Mouse (Mus musculus) lung, embryonic 14.5 days (tissue): ENCODE results near the gene Gm19684. TPM values are rescaled to one million over a fixed set of nuclear protein-coding genes. Genes with fewer than 3 reads are reported as not detected.
"Not testable (repeated sequence)": the region's sequence is repeated elsewhere in the genome, so short reads cannot be mapped to it uniquely, and the experiment has no call there.

Experiments used
- ATAC-seq: fragments of 200-750 bp; cut with Nextera tagmentation; 2 replicates; pipeline ENCODE4 v1.8.0; 2017; ENCODE audit warnings: mild to moderate bottlenecking, moderate TSS enrichment, moderate library complexity; ENCODE audit not compliant: insufficient read depth
- DNase-seq: peaks from one replicate; pipeline ENCODE4 v3.0.0-alpha.2; 2015
- H3K27ac ChIP-seq: fragments of 300-500 bp; sonication (generic); 2 replicates; pipeline ENCODE4 v1.5.1; 2014; ENCODE audit warnings: low read depth, mild to moderate bottlenecking, moderate library complexity
- H3K27me3 ChIP-seq: fragments of 300-500 bp; sonication (generic); 2 replicates; pipeline ENCODE4 v1.6.1; 2014; ENCODE audit warnings: low read length, control low read depth; ENCODE audit not compliant: insufficient read depth
- H3K36me3 ChIP-seq: fragments of 300-500 bp; sonication (generic); 2 replicates; pipeline ENCODE4 v1.6.1; 2014; ENCODE audit warnings: control low read depth; ENCODE audit not compliant: insufficient read depth
- H3K4me1 ChIP-seq: fragments of 300-500 bp; sonication (generic); 2 replicates; pipeline ENCODE4 v1.6.1; 2014; ENCODE audit warnings: antibody characterized with exemption, control low read depth; ENCODE audit not compliant: insufficient read depth
- H3K4me2 ChIP-seq: fragments of 300-500 bp; sonication (generic); 2 replicates; pipeline ENCODE4 v1.6.1; 2014; ENCODE audit warnings: mild to moderate bottlenecking
- H3K4me3 ChIP-seq: fragments of 300-500 bp; sonication (generic); 2 replicates; pipeline ENCODE4 v1.5.1; 2014; ENCODE audit warnings: low read depth, low read length
- H3K9ac ChIP-seq: fragments of 300-500 bp; sonication (generic); 2 replicates; pipeline ENCODE4 v1.6.1; 2014
- H3K9me3 ChIP-seq: fragments of 300-500 bp; sonication (generic); 2 replicates; pipeline ENCODE4 v1.6.1; 2016; ENCODE audit warnings: low read depth, low read length, control low read depth
- CTCF ChIP-seq: IDR thresholded peaks from 2 replicates; pipeline ENCODE4 v1.5.1; 2016; ENCODE audit warnings: antibody characterized with exemption, low read depth
- WGBS: fragments of 180-500 bp; shearing (Covaris S2); extraction: QIAGEN DNeasy Blood & Tissue Kit; methylation state at CpG from one replicate; pipeline ENCODE4 v1.1.7; 2014; 5-methylcytosine and 5-hydroxymethylcytosine counted together
- polyA plus RNA-seq: library from polyadenylated mRNA; unstranded; fragments of >200 nt; fragmentation: Nextera tagmentation; extraction: Ambion mirVana; gene quantifications from 2 replicates; pipeline ENCODE4 v1.2.1, GENCODE M21; 2014

Gene Gm19684
- not detected in 2 replicates for polyA plus RNA-seq

DNA sequence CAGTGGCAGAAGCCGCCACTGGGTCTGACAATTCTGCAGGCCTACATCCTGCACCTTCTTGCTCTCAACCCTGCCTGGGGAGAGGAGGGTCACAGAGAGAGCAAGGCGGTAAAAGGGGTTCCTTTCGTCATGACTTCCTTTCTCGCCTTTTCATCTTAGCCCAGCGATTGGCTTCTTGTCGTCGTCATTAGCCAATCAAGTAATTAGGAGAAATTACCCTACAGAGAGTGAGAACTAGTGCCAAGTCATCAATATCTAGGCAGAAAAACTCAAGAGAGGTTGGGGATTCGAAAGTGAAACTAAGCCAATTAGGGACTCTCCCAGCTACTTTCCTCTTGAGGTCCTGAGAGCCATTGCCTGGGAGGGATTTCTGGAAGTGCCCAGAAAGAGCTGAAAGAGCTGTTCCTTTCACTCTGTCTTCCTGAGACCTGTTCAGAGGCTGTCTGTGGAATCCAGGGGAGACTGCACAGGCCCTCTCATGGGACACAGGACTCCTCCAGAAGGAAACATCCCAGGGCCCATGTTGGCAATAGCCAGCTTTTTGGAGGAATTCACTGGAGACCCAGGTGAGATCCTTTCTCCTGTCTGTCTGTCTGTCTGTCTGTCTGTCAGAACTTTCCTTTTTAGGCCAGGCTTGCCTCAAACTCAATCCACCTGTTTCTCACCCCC is at the start of gene Gm19684:
Gm19684 (plus strand) TSS at position 327 of the 669 bp plus-strand sequence.
- peak within 1 kb of the TSS; percentile 47 for H3K4me2 ChIP-seq
- H3K4me3 ChIP-seq: 0 out of 2 replicates have a peak within 1 kb of the TSS, but pooled peaks have one; percentile 4
- not testable (repeated sequence) for H3K27ac ChIP-seq, H3K9ac ChIP-seq, H3K9me3 ChIP-seq, H3K4me1 ChIP-seq, H3K36me3 ChIP-seq, H3K27me3 ChIP-seq
- DNase-seq (peak; percentile 79), ATAC-seq (peak; percentile 79; the same call in 1 of the 2 replicates)
- WGBS: 4% methylated on average over 8 of the region's 8 CpGs

DNA sequence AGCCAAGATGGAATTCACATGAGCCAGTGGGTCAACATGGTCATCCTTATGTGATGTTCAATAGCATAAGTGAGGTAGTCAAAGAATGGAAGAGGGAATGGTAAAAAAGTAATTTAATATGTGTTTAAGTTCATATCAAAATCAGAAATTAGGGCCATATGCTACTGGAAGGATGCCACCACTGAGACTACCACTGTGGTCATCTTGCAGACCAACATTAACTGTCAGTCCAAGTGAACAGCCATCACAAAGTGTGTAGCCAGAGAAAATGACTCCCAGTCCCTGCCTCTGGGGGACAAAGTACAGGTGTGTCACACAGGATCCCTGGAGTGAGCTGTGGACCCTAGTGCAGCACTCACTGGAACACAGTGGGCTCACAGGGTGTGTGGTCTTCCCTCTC is 39.6 kb upstream of the Gm19684 start:
- H3K36me3 ChIP-seq, H3K4me3 ChIP-seq, H3K4me2 ChIP-seq, H3K27ac ChIP-seq, H3K4me1 ChIP-seq, DNase-seq, H3K9me3 ChIP-seq, H3K9ac ChIP-seq, ATAC-seq: not testable (repeated sequence)
- peaks cover 13% of the 10 kb centered on the region for H3K27me3 ChIP-seq

GRCm38 (mm10) chr17:36082519-36083232 is 38.8 kb upstream of the Gm19684 start:
- Histone ChIP-seq H3K4me2 (peak overlapping the region; percentile 94), H3K4me3 (peak overlapping the region; percentile 51), H3K27me3 (peaks cover 13% of the 10 kb centered on the region)
- DNase-seq, ATAC-seq, H3K27ac ChIP-seq, H3K9ac ChIP-seq, H3K9me3 ChIP-seq, H3K36me3 ChIP-seq, H3K4me1 ChIP-seq: not testable (repeated sequence)
- 23% methylated on average over 5 of the region's 6 CpGs for WGBS

- Histone ChIP-seq H3K4me1 (no peaks in the 10 kb centered on the region), H3K27ac (no peak overlapping the region), H3K36me3 (no peaks in the 10 kb centered on the region), H3K4me2 (peak overlapping the region; percentile 94), H3K9ac (peak overlapping the region; percentile 54), H3K9me3 (no peaks in the 10 kb centered on the region), H3K27me3 (peaks cover 13% of the 10 kb centered on the region), H3K4me3 (peak overlapping the region; percentile 51)
- peak; percentile 81 for ATAC-seq
- WGBS: under 1% methylated on average over 46 of the region's 46 CpGs
- peak; percentile 63 for DNase-seq
- no peak for TF ChIP-seq CTCF
Measured at GRCm38 (mm10) chr17:36083266-36083869, 38.1 kb upstream of the Gm19684 start.

- H3K9me3 ChIP-seq: no peaks in the 10 kb centered on the region
- no peaks in the 10 kb centered on the region for H3K4me1 ChIP-seq
- ATAC-seq (peak; percentile 47; the same call in 1 of the 2 replicates), DNase-seq (peak; percentile 23)
- peak overlapping the region; percentile 51 for H3K4me3 ChIP-seq
- H3K9ac ChIP-seq: peak overlapping the region; percentile 54
- TF ChIP-seq CTCF: no peak
- WGBS: 1% methylated on average over 42 of the region's 42 CpGs
- H3K27ac ChIP-seq: no peak overlapping the region
- H3K4me2 ChIP-seq: peak overlapping the region; percentile 94
- H3K27me3 ChIP-seq: peaks cover 13% of the 10 kb centered on the region
- no peaks in the 10 kb centered on the region for H3K36me3 ChIP-seq
Measured at GRCm38 (mm10) chr17:36083870-36084451, 37.5 kb upstream of the Gm19684 start.

- DNase-seq, H3K27ac ChIP-seq, H3K4me2 ChIP-seq, H3K9me3 ChIP-seq, H3K36me3 ChIP-seq, H3K4me3 ChIP-seq, H3K9ac ChIP-seq, ATAC-seq, H3K4me1 ChIP-seq: not testable (repeated sequence)
- H3K27me3 ChIP-seq: peaks cover 13% of the 10 kb centered on the region
- WGBS: 48% methylated on average over 1 of the region's 1 CpGs
Measured at GRCm38 (mm10) chr17:36085976-36086375, 35.5 kb upstream of the Gm19684 start.

DNA sequence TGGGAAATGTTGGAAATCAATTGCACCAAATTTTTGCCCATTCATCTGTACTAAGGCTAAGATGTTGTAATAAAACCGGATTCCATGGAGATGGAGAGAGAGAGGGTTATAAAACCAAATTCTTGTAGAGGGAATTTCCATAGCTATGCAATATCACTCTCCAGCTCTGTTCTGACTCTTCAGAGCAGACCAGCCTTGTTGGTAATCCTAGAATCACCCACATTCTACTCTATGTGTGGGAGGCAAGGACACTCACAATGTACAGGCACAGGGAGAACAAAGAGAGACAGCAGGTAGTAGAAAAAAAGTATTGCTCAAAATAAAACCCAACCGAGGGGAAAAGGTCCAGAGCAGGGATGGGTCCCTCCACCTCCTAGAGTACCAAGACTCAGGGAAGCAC is 29.5 kb upstream of the Gm19684 start:
- H3K27me3 ChIP-seq, H3K27ac ChIP-seq, H3K4me3 ChIP-seq, H3K36me3 ChIP-seq, H3K9ac ChIP-seq, H3K4me1 ChIP-seq, H3K4me2 ChIP-seq, DNase-seq, H3K9me3 ChIP-seq, ATAC-seq: not testable (repeated sequence)
- no CpG with 5 or more reads among the region's 2 CpGs for WGBS

GRCm38 (mm10) chr17:36092520-36092919 is 29.0 kb upstream of the Gm19684 start:
- H3K9me3 ChIP-seq, H3K36me3 ChIP-seq, H3K27ac ChIP-seq, H3K4me3 ChIP-seq, H3K4me2 ChIP-seq, DNase-seq, H3K4me1 ChIP-seq, H3K27me3 ChIP-seq, ATAC-seq, H3K9ac ChIP-seq: not testable (repeated sequence)
